ENCODE assay signal across 10 mouse cellular contexts in the genomic region with DNA sequence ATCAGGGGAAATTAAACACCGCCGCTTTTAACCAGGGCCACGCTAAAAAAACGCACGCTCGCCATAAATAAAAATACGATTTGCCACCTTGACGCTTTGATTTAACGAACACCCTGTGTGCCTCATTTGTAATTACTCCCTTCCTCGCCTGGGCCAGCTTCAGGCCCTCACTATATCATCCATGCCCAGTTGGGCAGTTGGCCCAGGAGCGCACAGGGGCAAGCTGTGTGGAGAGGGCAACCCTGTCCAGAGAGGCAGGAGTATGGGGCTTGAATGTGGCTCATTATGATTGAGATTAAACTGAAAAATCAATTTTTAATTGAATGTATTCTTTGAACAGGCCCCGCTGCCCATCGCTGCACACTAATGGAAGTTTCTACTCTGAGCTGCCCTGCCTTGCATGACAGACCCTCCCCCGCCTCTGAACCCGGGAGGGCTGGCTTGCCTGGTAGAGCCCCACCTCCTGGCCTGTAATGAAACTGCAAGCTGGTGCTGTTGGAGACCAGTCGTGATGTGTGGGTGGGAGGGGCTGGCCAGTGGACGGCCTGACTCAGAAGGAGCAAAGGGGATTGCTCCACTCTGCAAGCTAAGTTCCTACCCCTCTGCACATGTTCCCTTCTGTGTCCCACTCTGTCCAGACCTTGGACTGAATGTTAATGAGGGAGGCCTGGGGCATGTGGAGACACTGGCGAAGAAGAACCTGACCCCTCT. TPM values are rescaled to one million over a fixed set of nuclear protein-coding genes. Genes with fewer than 3 reads are reported as not detected.
A peak's percentile ranks its signal among the peaks of the same experiment; 100 is the strongest.
DNase-seq lines count a peak whose midpoint lies in the region; ATAC-seq and TF ChIP-seq lines count a peak whose summit lies in the region.
"Had no signal": no experiment of that assay in that cellular context is flagged by ENCODE, and none has a peak within 500 bp of the region (broad histone marks: within the 10 kb centered on the region; RNA-seq: fewer than 3 reads in every experiment).

No protein-coding gene starts in this region.

- no peaks in the 10 kb centered on the region for H3K27me3 ChIP-seq in hindbrain, embryonic 12.5 days

- no peak for TF ChIP-seq POLR2A in bone marrow, adult 2 months (IDR thresholded peaks at IDR 0.05; ENCODE audit: borderline replicate concordance, control insufficient read depth, low read depth, low read length)

- no peaks in the 10 kb centered on the region for H3K4me1 ChIP-seq in bone marrow, adult 2 months (ENCODE audit: control insufficient read depth, insufficient read depth, low read length)
- peaks cover 41% of the 10 kb centered on the region for H3K4me1 ChIP-seq in hindbrain, embryonic 12.5 days
- H3K4me1 ChIP-seq: liver, embryonic 15.5 days had no signal

- peak; percentile 40; the same call in 1 of the 2 replicates for TF ChIP-seq CTCF in bone marrow, adult 2 months (IDR thresholded peaks at IDR 0.05; ENCODE audit: control insufficient read depth, insufficient read depth, low read length)

- H3K9me3 ChIP-seq in hindbrain, embryonic 12.5 days (replicated peaks), result no peaks in the 10 kb centered on the region
- H3K9me3 ChIP-seq: liver, embryonic 15.5 days had no signal

- no peaks in the 10 kb centered on the region for H3K36me3 ChIP-seq in hindbrain, embryonic 12.5 days
- H3K36me3 ChIP-seq: liver, embryonic 15.5 days had no signal

- peak; percentile 58 for ATAC-seq in hindbrain, embryonic 12.5 days (ENCODE audit: low FRiP score)

- DNase-seq in layer of hippocampus, postnatal 10 days (ENCODE audit: low spot score in 2 of 2), result peak; percentile 59 to 65
- no peak for DNase-seq in layer of hippocampus, postnatal 36 days
- peak; percentile 62 for DNase-seq in ES-CJ7 (ENCODE audit: low read depth, low spot score)
- DNase-seq in lung, postnatal 14 days, result peak; percentile 13
- DNase-seq in thymus, postnatal 25 days, result peak; percentile 40
- DNase-seq in spleen, adult 18-20 months, result no peak

- WGBS in bone marrow, adult 2 months, result 39% methylated on average over 18 of the region's 18 CpGs
- WGBS in hindbrain, embryonic 12.5 days, result 30% methylated on average over 18 of the region's 18 CpGs

- H3K9ac ChIP-seq in hindbrain, embryonic 12.5 days, result no peak overlapping the region
- H3K9ac ChIP-seq: liver, embryonic 15.5 days had no signal

- H3K27ac ChIP-seq in bone marrow, adult 2 months (ENCODE audit: control insufficient read depth, insufficient read depth, low read depth, low read length, poor library complexity), result no peak overlapping the region
- H3K27ac ChIP-seq in hindbrain, embryonic 12.5 days, result no peak overlapping the region
- H3K27ac ChIP-seq: liver, embryonic 15.5 days had no signal

- no peak overlapping the region for H3K4me3 ChIP-seq in bone marrow, adult 2 months (replicated peaks; ENCODE audit: control insufficient read depth, low read depth, low read length)
- H3K4me3 ChIP-seq in hindbrain, embryonic 12.5 days, result no peak overlapping the region
- H3K4me3 ChIP-seq: erythroblast, embryonic 14.5 days; liver, embryonic 15.5 days had no signal

- no peak overlapping the region for H3K4me2 ChIP-seq in hindbrain, embryonic 12.5 days (replicated peaks)
- H3K4me2 ChIP-seq: liver, embryonic 15.5 days had no signal

RNA-seq across cellular contexts. Expression of a gene that starts 57.9 kb away (rescaled TPM):
- 10 to 100 TPM; 14.0 to 14.4 TPM for total RNA-seq in layer of hippocampus, postnatal 10 days (2021)
- total RNA-seq in layer of hippocampus, postnatal 36 days (2021), result 10 to 100 TPM; 15.2 to 15.5 TPM
- polyA plus RNA-seq in bone marrow, adult 2 months (2011; ENCODE audit: insufficient read depth, insufficient read length, low replicate concordance, missing spikeins), result 7.4 and 15.0 TPM in 2 replicates
- 7.1 and 7.2 TPM in 2 replicates for polyA plus RNA-seq in hindbrain, embryonic 12.5 days (2016; fragmentation: Nextera tagmentation; extraction: Ambion mirVana)

Comparison
In these comparisons a context has a peak if more than half of its experiments do, and no peak if none do; other contexts are left out.
1. DNase-seq: peak in layer of hippocampus, postnatal 10 days (2 of 2), ES-CJ7 (single experiment), lung, postnatal 14 days (single experiment) and thymus, postnatal 25 days (single experiment); none in layer of hippocampus, postnatal 36 days (0 of 2) and spleen, adult 18-20 months (0 of 2).